Mouse (Mus musculus): ENCODE data around the gene Gprc5d. TPM values are rescaled to one million over a fixed set of nuclear protein-coding genes. Genes with fewer than 3 reads are reported as not detected.
A peak's percentile ranks its signal among the peaks of the same experiment; 100 is the strongest.

Gprc5d gene
- polyA plus RNA-seq, 1 experiment, result 0.48 TPM

- DNase-seq (ENCODE audit: extremely low spot score in 1 of 2, low spot score in 1 of 2), result no peak
These were observed 43.6 kb downstream of the Gprc5d start for GRCm38 (mm10) chr6:135074405-135074947.

GRCm38 (mm10) chr6:135070347-135070746 is 47.7 kb downstream of the Gprc5d start:
- DNase-seq (ENCODE audit: extremely low spot score in 1 of 2, low spot score in 1 of 2), result no peak

- DNase-seq (ENCODE audit: extremely low spot score in 1 of 2, low spot score in 1 of 2), result no peak
These were observed 48.2 kb downstream of the Gprc5d start for GRCm38 (mm10) chr6:135069856-135070255.

GRCm38 (mm10) chr6:135068221-135068620 is 49.9 kb downstream of the Gprc5d start:
- DNase-seq (ENCODE audit: extremely low spot score in 1 of 2, low spot score in 1 of 2), result no peak

- no peak for DNase-seq (ENCODE audit: extremely low spot score in 1 of 2, low spot score in 1 of 2)
These were observed 51.2 kb downstream of the Gprc5d start for GRCm38 (mm10) chr6:135066795-135067445.

- DNase-seq (ENCODE audit: extremely low spot score in 1 of 2, low spot score in 1 of 2), result peak in 1 of 2 experiments; percentile 26
These were observed 52.7 kb downstream of the Gprc5d start, which contains the start of gene Gprc5a for GRCm38 (mm10) chr6:135065236-135065957. Gene Gprc5a (plus strand): TSS chr6:135065651.

- DNase-seq (ENCODE audit: extremely low spot score in 1 of 2, low spot score in 1 of 2), result no peak
These were observed 53.5 kb downstream of the Gprc5d start for GRCm38 (mm10) chr6:135064621-135065020.

- no peak for DNase-seq (ENCODE audit: extremely low spot score in 1 of 2, low spot score in 1 of 2)
These were observed 57.4 kb downstream of the Gprc5d start for GRCm38 (mm10) chr6:135060728-135061127.

Other genes starting within 250 kb of the Gprc5d start
- gene Gpr19, start 219.7 kb downstream of the Gprc5d start, polyA plus RNA-seq (2012; rRNA removed), result 27.8 and 28.2 TPM in 2 replicates
- gene Cdkn1b, start 197.9 kb downstream of the Gprc5d start, polyA plus RNA-seq (2012; rRNA removed), result 28.7 and 30.1 TPM in 2 replicates
- 11.7 and 14.8 TPM in 2 replicates for gene Apold1, start 136.6 kb downstream of the Gprc5d start, polyA plus RNA-seq (2012; rRNA removed)
- gene Ddx47, start 106.7 kb downstream of the Gprc5d start, polyA plus RNA-seq (2012; rRNA removed), result 76.1 and 81.4 TPM in 2 replicates
- gene Gprc5a, start 52.6 kb downstream of the Gprc5d start, polyA plus RNA-seq (2012; rRNA removed), result 0.06 and 0.08 TPM in 2 replicates
- 157 and 162 TPM in 2 replicates for gene Fam234b, start 79.7 kb upstream of the Gprc5d start, polyA plus RNA-seq (2012; rRNA removed)
- gene Hebp1, start 79.7 kb upstream of the Gprc5d start, polyA plus RNA-seq (2012; rRNA removed), result 34.4 and 38.2 TPM in 2 replicates
- gene Gsg1, start 136.1 kb upstream of the Gprc5d start, polyA plus RNA-seq (2012; rRNA removed), result 0.19 and 0.32 TPM in 2 replicates
- gene Pbp2, start 192.1 kb upstream of the Gprc5d start, polyA plus RNA-seq (2012; rRNA removed), result 0.40 and 0.42 TPM in 2 replicates
- 1.7 and 3.6 TPM in 2 replicates for gene Emp1, start 244.3 kb upstream of the Gprc5d start, polyA plus RNA-seq (2012; rRNA removed)

Data from frontal cortex, adult 2 months (tissue).